Comparison of ENCODE assay signal across 12 mouse cellular contexts in the genomic region with DNA sequence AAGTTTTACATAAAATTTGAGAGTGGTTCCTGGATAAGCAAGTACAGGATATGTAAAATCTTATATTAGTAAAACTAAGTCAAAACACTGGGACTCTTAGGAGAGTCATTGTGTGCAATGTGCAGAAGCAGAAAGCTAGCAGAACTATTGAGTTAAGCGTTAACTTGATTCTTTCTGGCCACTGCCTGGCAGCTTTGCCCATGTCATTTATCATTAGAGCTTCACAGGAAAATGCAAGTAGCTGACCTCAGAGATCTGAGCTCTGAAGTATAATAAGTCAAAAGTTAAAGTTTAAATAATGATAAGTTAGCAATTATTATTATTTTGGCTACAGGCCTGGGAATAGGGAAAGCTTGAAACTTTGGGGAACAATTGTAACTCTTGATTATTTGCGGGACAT. TPM values are rescaled to one million over a fixed set of nuclear protein-coding genes. Genes with fewer than 3 reads are reported as not detected.
"Had no signal": no experiment of that assay in that cellular context is flagged by ENCODE, and none has a peak within 500 bp of the region (broad histone marks: within the 10 kb centered on the region; RNA-seq: fewer than 3 reads in every experiment).

No protein-coding gene starts in this region.

RNA-seq across cellular contexts. Expression of gene B4galnt2, which starts 34.8 kb away (rescaled TPM):
- polyA plus RNA-seq: hindbrain, embryonic 11.5 days; hindbrain, embryonic 12.5 days; hindbrain, embryonic 13.5 days; hindbrain, embryonic 14.5 days; hindbrain, embryonic 15.5 days; hindbrain, embryonic 16.5 days; hindbrain, postnatal 0 days had no signal

RNA-seq across cellular contexts. Expression of gene Phospho1, which starts 55.6 kb away (rescaled TPM):
- polyA plus RNA-seq: hindbrain, embryonic 11.5 days; hindbrain, embryonic 12.5 days; hindbrain, embryonic 13.5 days; hindbrain, embryonic 16.5 days; inflammation-experienced regulatory T-cells, adult 6 months; kidney, embryonic 14.5 days; kidney, embryonic 15.5 days; kidney, embryonic 16.5 days; kidney, postnatal 0 days had no signal
